Mouse (Mus musculus) cerebellum, adult 11-12 months (tissue): ENCODE measurements around the gene Ddc.

Source experiments
- DNase-seq: peaks from one replicate; pipeline ENCODE4 v3.0.0; 2022

The Ddc gene

DNA sequence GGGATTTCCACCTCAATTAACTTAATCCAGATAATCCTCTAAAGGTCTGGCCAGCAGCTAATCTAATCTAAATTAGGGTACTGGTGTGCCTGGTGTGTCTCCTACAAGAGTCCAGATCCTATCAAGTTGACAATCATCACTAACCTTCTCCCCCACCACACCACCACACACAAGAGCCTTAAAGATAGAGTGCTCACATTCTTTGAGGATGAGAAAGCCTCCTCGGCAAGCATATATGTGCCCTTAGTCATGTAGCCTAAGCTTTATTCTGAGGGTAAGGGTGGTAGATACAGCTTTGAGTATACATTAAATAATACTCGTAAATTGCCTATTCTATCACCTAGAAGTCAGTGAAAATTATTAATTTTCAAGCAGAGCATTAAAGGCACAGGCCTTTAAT, 57.2 kb downstream of the Ddc start:
- DNase-seq, result no peak

DNA sequence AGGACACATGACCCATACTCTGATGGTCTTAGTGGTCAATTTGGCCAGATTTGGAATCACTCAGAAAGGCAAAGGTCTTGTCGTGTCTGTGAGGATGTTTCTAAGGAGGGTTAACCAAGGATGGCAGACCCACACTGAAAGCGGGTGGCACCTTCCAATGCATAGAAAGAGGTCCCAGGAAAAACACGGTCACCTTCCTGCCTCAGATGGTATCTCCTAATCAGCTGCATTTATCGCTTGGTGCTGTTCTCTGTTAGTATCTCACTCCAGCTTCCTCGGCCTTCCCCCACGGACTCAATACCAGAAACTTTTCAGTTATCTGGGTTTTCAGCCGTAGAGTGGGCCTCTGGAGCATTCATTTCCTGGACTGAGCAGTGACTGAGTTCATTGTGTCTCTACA, 58.1 kb downstream of the Ddc start:
- no peak for DNase-seq

DNA sequence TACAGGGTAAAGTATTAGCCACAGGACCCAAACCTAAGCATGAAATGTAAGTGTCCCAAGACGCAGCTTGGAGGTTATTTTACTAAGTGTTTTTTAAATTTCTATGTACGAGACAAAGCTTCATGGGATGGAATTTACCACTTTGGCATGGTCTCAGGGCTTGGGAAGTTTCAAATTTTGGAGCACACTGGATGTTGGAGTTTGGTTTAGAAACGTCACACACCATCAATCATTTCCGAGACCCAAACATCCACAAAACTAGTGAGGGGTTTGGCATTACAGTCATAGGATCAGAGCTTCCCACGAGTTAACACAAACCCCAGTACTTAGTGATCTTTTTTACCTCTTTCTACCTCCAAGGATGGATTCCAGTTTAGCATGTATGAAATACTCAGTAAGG, 60.6 kb downstream of the Ddc start:
- no peak for DNase-seq

DNA sequence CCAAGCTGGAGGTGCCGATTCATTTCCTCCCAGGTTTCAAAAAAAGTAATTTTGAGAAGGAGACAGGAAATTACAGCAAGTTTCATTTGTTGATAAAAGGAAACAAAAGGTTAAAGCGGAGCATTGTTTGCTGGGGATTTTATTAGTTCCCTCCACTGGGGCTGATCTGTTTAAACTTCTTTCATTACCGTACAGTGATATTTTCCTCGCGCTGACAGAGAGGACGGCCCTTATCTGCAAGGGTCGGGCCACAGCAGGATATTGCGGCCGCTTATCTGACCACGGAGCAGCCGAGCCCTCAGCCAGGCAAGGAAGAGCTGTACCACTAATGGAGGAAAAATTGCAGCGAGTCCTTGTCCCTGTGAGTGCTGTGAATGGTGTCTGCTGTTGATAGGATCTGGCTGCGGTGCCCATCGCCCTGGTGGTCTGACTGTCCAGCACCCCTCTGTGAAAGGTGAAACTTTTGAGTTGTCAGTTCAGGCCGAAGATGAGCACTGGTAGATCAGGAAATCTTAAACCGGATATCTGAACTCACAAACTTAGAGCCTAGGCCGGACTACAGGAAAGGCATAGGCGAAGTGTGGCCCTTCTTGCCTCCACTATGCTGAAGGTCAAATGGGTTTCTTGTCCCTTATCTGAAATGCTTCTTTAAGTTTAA, 61.1 kb downstream of the Ddc start:
- DNase-seq, result no peak

DNA sequence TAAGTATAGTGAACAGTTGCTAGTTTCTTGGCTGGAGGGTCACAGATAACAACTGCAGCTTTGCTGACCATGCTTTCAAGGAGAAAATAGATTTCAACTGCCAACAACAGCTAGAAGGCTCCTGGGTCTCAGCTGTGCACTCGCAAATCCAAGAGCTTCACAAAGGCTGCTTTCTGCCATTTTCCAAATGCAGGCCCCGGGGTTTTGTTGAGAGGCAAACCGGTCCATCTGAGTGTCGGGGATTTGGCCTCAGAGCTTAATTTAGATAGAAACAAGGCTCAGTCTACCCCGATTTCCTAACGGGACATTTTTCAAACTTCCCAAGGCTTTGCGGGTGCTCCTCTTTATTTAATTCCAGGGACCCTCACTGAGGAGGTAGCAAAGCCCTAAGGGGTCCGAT, 61.7 kb downstream of the Ddc start:
- DNase-seq, result no peak

DNA sequence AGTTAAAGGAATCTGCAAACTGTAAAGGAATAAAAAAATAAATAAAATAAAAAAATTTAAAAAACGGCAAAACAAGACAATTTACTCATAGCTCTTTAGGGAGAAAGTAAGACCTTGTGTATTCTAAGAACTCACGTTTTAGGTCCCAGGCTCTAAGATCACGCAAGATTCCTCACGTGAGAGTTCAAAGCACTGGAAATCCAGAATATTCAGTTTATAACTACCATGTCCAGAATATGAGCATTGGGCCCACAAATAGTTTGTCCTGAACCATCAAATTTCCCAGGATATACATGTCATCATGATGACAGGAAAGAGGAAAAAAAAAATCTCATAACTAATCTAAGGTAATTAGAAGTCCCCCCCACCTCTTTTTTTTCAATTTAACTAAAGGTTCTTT, 62.2 kb downstream of the Ddc start:
- no peak for DNase-seq

DNA sequence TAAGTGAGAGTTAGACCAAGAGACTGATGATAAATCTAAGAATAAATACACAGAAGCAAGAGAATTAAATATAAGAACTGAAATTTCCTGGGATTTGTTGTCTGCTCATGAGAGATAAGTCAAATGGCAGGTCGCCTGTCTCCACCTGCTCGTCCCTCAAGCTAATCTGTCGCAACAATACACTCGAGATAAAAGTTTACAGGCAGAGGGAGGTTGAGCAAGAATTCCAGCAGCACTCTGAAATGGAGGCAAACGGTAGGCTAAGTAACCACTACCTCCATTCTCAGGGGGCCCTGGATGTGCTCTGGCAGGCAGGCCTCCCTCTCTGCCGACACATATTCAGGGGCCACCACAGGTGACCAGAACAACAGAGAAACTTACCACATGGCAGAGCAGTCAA, 62.6 kb downstream of the Ddc start:
- no peak for DNase-seq

DNA sequence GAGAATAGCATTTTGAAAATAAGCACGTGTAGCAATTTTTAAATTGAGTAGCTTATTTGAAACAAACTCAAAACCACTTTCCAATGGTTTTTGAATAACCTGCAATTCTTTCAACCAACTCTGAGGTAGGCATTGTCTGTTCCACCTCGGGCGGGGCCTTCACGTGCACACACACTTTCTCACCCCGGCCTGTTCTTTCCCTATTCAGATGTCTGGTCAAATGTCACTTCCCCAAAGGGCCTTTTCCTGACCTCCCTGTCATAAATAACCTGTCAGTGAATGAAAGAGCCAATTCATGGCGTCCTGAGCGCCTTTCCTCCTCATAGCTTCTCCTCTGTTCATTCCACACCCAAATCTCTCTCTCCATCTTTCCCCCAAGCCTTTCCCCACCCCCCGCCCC, 64.8 kb downstream of the Ddc start:
- DNase-seq, result no peak

DNA sequence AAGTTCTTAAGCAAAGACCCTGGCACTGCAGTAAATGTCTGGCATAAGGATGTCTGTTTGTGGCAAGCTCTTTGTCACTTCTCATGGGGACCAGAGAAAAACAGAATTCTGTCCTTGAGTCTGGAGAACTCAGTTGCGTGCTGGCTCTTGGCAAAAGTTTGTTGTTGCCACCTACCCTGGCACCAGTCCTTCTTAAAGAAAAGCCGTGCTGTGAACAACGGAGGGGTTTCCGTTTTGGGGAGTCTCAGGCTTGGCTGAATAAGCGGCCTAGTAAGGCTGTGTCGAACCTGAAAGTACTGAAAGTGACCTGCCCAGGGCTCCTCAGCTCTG, 65.2 kb downstream of the Ddc start:
- no peak for DNase-seq

DNA sequence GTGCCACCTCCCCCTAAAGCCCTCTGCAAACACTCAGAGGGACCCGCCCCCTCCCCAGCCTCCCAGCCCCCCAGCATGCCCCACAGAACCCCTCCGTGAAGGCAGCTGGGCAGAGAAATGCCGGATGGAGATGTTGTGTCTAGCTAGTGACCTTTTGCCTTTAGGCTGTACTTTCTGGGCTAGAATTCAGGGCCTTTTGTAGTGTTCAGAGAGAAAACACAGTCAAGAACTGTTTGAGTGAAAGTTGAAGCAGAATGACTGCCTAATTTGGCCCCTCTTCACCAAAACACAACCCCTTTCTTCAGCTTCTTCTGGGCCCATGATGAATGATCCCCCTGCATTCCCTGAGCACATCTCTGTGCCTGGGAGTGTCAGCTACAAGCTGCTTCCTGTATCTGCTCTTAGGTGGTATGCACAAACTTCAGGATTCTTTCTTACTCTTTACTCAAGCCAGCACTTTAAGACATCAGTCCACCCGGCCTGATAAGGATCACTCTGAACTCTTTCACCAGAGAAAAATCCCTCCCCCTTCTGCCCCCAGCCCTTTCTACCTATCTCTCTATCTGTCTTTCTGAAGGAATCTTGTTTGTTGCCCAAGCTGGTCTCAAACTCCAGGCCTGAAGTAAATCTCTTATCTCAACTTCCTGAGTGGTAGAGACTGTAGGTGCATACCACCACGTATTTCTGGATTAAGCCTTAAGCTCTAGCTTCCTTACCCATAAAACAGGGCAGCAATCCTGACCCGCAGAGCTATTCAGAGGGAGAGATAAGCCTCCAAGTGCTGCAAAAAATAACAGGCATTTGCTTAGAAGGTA, 65.8 kb downstream of the Ddc start:
- no peak for DNase-seq

DNA sequence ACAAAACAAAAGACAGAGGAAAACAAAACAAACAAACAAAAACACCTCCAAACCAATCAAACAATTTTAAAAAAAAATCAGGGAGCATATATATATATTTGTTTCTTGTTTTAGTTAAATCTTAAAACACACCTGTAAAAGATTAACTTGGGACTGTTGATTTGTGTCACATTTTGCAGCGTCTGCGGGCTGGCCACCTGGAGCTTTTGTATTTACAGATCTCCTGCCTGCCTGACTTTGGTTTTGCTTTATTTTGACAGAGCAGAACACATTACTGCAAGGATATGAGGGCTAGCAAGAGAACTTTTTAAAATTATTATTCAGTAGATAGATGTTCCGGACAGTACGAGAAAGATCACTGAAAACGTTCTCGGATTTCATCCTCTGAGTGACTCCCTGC, 66.4 kb downstream of the Ddc start:
- DNase-seq, result no peak

DNA sequence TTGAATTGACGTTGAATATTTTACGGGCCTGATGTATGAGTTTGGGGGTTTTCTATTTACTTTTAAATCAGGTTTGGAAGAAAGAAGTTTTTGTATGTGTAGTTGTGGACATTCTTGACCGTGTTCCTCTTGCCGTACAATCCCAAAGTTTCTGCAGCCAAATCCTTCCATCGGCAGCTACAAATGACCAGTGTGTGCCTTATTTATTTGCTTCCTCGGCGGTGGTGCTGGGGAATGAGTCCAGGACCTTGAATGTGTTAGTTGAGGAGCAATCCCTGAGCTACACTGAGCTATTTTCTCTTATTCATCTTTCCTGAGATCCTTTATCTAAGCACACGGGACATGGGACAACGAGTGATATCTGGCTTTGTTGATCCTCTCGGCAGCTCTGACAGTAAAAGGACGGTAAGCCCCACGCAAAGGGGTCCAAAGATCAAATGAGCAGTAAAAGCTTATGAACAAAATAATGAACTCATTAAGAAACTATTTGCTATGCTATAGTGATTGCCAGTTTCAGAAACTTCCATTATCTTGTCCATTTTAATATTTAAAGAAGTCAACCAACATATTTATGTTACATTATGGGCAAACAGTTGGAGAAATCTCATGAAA, 67.0 kb downstream of the Ddc start:
- DNase-seq, result no peak

DNA sequence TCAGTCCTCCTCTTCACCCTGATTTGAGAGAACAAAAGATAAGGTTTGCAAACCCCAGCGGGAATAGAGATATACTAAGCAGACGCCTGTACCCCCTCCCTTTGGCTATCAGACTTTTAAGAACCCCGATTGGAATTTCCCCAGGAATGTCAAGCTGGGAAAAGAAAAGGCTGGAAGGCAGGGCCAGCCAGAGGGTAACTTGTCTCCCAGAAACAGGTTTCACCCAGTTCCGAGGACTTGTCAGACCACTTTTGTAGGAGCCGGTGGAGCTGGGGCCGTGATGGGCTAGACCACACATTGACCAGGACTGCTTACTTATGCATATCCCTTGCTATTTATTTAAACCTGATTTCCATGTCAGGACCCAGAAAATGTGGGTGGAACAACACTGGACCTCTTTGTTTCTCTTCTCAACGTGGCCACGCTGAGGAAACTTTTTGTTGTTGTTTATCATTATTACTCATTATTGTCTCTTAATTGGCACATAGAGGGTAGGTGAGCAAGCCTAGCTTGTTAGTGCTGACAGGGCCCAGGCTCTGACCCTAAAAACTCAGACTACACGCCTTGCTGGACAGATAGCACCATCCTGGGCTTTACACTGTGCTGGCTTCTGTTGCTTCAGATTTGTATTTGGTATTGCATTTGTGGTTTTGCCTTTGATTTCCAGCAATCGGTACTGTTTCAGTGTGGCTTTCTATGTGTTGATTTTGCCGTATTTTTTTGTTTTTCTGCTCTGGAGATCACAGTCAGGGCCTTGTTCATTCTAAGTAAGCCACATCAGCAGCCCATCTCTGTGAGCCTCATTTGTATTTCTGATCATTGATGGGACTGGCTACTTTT, 68.6 kb downstream of the Ddc start:
- DNase-seq, result no peak

DNA sequence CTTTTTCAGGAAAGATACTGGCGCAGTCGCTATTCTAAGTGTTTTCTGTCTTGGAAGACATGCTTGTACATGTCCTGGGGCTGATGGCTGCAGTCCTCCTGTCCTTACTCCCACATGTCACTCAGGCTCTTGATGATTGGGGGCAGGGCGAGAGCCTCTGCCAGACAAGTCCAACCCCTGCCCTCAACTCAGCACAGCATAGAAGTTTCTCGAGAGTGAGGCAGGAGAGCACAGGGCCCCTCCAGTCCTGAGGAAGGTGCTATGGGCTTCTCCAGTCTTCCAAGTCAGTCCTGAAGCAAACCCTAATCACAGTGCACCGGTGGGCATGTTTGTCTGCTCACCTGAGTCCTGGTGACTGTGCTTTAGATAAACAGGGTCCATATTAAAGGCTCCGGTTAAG, 69.2 kb downstream of the Ddc start:
- no peak for DNase-seq

DNA sequence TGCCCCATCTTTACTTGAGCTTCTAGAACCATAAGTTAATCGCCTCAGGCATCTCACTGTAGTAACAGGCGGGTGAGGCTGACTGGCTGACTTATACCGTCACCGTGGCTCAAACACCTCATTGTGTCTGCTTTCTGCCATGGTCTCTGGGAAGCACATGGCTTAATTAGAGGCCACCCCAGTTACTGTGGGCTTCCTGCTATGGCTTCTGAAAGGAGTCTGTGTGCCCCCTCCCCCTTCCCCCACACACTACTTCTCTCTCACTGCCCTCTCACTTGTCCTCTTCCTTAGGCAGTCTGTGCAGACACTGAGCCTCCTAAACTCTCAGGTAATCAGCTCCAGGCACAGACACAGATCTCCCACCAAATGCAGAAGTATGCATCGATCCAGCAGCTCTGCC, 69.7 kb downstream of the Ddc start:
- no peak for DNase-seq

DNA sequence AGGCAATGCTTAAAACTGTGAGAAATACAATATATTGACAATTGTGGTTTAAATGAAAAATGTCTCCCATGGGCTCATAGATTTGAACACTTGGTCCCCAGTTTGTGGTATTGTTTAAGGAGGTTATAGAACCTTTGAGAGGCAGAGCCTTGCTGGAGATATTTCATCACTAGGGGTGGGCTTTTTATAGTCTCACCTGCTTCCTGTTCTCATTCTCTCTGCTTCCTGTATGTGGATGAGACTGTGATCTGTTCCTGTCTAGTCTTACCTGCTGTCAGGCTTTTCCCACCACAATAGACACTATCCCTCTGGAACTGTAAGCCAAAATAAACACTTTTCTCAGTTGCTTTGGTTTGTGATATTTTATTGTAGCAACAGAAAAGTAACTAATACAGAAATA, 71.5 kb downstream of the Ddc start:
- no peak for DNase-seq

DNA sequence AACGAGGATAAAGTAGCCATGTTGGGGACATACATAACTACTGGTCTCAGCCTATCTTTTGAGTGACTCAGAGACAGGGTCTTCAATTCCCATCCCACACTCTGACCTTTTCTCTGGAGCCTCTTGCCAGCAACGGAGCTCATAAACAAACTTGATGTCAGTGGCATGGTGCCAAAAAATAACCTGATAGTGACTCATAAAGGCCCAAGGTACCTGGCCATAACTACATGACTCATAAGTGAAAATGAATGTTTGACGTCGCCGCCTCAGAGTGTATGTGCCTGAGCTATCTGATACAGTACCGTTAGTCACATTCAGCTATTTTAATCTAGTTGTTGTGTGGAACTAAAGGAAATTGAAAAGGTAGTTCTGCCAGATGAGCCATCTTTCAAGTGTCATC, 72.3 kb downstream of the Ddc start:
- no peak for DNase-seq

DNA sequence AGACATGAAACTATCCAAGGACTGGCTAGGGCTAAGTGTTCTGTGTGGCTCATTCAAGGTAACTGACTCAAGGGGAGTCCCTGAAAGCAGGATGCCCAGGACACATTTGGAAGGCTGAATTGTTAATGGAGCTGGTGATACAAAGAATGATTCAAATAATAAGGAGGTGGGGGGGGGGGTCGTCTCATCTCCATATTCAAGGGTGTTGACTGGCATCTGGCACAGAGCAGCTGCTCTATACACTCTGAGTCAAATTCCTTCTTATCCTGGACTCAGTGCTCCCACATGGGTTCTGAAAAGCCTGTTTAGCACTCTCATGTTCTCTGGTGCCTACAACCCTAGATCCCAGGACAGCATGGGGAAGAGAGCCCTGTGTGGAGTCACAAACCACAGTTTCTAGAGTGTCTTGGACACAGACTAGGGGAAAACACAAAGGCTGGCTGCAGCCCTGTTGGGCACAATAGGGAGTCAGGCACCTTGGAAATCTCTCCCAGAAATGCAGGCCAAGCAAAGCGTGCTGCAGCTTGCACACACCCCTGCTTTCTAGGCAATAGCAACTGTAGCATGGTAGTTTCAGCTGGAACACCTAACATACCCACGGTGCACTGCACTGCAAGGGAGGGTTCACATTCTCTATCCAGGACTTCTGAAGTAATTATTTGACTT, 72.8 kb downstream of the Ddc start:
- no peak for DNase-seq

DNA sequence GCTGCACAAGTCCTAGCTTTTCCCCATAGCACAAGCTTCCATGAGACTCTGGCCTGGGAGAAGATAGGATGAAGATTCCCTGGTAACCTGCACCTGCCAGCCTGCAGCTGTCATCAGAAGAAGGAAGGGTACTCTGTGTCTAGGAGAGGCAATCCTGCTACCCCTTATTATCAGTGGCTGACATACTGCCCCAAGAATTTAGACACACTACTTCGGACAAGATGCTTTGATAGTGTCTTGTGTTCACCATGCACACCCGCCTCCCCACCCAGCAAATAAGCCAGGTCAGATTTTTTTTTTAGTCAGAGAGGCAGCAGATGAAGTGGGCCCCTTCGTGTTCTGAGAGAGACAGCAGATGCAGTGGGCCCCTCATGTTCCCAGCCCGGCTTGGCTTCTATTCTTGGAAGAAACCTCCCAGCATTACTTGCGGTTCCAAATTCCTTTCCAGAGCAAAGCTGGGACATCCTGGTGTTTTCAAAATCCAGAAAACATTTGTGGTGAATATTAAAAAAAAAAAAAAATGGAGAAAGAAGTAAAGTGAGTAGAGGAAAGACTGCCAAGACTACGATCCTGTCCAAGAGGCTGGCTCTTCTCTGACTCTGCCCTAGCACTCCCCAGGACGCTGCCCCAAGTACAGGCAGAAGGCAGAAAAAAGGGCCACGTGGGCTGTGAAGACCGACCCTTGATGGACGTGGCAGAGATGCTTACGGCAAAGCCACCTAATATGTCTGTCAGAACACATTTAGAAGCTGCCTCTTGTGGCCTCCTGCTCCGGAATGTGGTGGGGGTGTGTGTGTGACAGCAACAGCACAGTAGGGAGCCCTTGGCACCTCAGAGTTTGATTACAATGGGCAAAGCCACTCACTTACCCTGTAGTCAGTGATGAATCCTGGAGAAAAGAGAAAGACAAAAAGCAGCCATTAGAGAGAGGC, 73.7 kb downstream of the Ddc start:
- no peak for DNase-seq

DNA sequence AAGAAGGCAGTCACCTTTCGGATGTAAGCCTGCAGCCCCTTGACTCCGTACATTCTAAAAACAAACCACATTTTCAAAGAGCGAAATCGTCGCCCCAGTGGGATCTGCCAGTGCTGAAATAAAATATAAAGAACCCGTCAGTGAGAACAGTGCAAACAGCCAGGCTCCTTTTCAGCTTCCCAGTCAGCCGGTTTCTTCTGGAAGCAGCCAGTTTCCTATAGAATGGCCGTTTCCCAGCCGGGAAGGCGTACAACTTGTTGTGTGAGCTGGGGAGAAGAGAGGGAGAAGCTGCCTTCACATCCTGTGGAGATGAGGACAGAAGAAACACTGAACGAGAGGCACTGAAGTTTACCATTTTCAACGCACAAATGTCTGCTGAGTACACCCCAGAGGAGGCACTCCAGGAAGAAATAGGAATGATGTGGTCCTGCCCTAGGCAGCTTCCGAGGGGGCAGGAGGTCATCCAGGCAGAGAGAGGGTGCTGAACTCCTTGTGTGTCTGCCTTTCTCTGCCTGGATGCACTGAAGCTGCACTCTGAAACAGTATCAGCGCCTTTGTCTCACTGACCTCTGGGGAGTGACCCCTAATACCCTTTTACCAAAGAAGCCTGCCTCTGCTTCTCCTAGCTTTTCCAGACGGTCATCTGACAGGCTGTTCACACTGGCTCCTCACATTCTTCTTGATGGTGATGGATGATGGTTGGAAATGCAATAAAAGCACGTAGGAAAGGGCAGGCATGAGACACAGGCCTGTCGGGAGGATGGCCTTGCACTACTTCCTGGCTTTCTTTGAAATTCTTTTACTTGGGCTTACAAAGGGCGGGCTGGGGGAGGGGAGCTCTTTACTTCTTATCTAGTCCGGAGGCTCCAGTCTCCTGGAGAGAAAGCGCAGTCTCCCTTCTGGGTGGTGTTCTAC, 75.5 kb downstream of the Ddc start:
- no peak for DNase-seq
